Mouse (Mus musculus) liver, embryonic 14.5 days (tissue): Measurements from ENCODE around the gene Nit2. TPM values are rescaled to one million over a fixed set of nuclear protein-coding genes. Genes with fewer than 3 reads are reported as not detected.

ENCODE experiments used
- ATAC-seq: fragments of 200-750 bp; cut with Nextera tagmentation; 2 replicates; pipeline ENCODE4 v1.8.0; 2017; ENCODE audit warnings: moderate number of reproducible peaks, mild to moderate bottlenecking, moderate library complexity; ENCODE audit not compliant: insufficient read depth
- DNase-seq, 3 experiments: peaks; one replicate each; pipeline ENCODE4 v3.0.0-alpha.2; 2012 to 2013; ENCODE audit warnings: low read depth in 3 of 3, low spot score in 3 of 3
- H3K27ac ChIP-seq: fragments of 300-500 bp; sonication (generic); 2 replicates; pipeline ENCODE4 v1.5.1; 2014; ENCODE audit warnings: moderate library complexity, mild to moderate bottlenecking, control low read depth, inconsistent platforms
- H3K27me3 ChIP-seq: fragments of 300-500 bp; sonication (generic); 2 replicates; pipeline ENCODE4 v1.6.1; 2014; ENCODE audit warnings: mild to moderate bottlenecking, low read length, moderate library complexity; ENCODE audit not compliant: control insufficient read depth, insufficient read depth
- H3K36me3 ChIP-seq: fragments of 300-500 bp; sonication (generic); replicated peaks from 2 replicates; pipeline ENCODE4 v1.6.1; 2014; ENCODE audit warnings: low read depth; ENCODE audit not compliant: control insufficient read depth, insufficient read depth
- H3K4me1 ChIP-seq, 2 experiments: fragments of 200-500 bp in 1 of 2; fragments of 300-500 bp in 1 of 2; sonication (generic) in 1 of 2; replicated peaks; 2 replicates each; pipeline ENCODE4 v1.6.1; 2012 to 2014; ENCODE audit warnings: antibody characterized with exemption in 1 of 2, inconsistent platforms in 1 of 2, low read length in 1 of 2; ENCODE audit not compliant: control insufficient read depth in 2 of 2, insufficient read depth in 2 of 2
- H3K4me2 ChIP-seq: fragments of 300-500 bp; sonication (generic); 2 replicates; pipeline ENCODE4 v1.6.1; 2014; ENCODE audit warnings: low read depth, mild to moderate bottlenecking, control low read depth, moderate library complexity
- H3K4me3 ChIP-seq, 2 experiments: fragments of 200-500 bp in 1 of 2; fragments of 300-500 bp in 1 of 2; sonication (generic) in 1 of 2; 2 replicates each; pipeline ENCODE4 v1.5.1; 2012 to 2014; ENCODE audit warnings: low read depth in 2 of 2, low read length in 2 of 2, mild to moderate bottlenecking in 2 of 2, control low read depth in 1 of 2, inconsistent platforms in 1 of 2, moderate library complexity in 1 of 2; ENCODE audit not compliant: insufficient read depth in 1 of 2
- H3K9ac ChIP-seq: fragments of 300-500 bp; sonication (generic); replicated peaks from 2 replicates; pipeline ENCODE4 v1.6.1; 2014; ENCODE audit warnings: mild to moderate bottlenecking, control low read depth, moderate library complexity
- H3K9me3 ChIP-seq: fragments of 300-500 bp; sonication (generic); 2 replicates; pipeline ENCODE4 v1.6.1; 2016; ENCODE audit warnings: low read length, mixed read lengths; ENCODE audit not compliant: control insufficient read depth
- CTCF ChIP-seq: IDR thresholded peaks from 2 replicates; pipeline ENCODE4 v1.5.1; 2016; ENCODE audit warnings: antibody characterized with exemption, low read depth, control low read depth
- EP300 ChIP-seq: IDR thresholded peaks from 2 replicates; pipeline ENCODE4 v1.6.1; 2016; ENCODE audit warnings: antibody characterized with exemption, low read depth
- WGBS: fragments of 180-500 bp; shearing (Covaris S2); extraction: QIAGEN DNeasy Blood & Tissue Kit; methylation state at CpG from one replicate; pipeline ENCODE4 v1.1.7; 2014; ENCODE audit not compliant: insufficient replicate concordance; 5-methylcytosine and 5-hydroxymethylcytosine counted together
- polyA plus RNA-seq, 2 experiments: library from polyadenylated mRNA; depleted of rRNA in 1 of 2; stranded (reverse) in 1 of 2; unstranded in 1 of 2; fragments of >200 nt; fragmentation: Nextera tagmentation in 1 of 2; extraction: Ambion mirVana in 1 of 2; gene quantifications; 2 replicates each; pipeline versions ENCODE4 v1.2.1 to v1.2.3; 2012 to 2014

The Nit2 gene
- polyA plus RNA-seq, 2 experiments: 15.6 to 35.0 TPM

- 64% methylated on average over 5 of the region's 5 CpGs for WGBS
Observed at GRCm38 (mm10) chr16:57196590-57196989, 29.4 kb upstream of the Nit2 start.

DNA sequence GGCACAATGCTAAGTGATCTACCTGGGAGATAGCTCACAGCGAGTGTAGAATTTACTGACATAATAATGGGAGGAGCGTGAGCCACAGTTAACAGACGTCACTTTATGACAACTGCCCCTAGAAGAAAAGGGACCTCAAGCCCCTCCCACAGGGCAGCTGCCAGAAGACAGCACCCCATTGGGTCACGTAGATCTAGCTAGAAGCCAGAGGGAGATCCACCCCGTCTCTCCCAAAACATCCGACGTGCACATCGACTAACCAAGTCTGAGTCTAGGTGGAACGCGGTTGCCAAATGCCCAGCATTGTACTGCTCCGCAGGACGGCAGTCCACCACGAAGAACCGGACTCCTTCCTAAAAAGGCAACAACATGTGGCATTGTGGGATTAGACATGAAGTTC lies 24.1 kb upstream of the Nit2 start:
- ATAC-seq (no peak), DNase-seq (no peak)
- Histone ChIP-seq H3K9me3 (no peaks in the 10 kb centered on the region), H3K4me1 (peaks cover 0 to 2% of the 10 kb centered on the region in 2 experiments; a peak in 1 of 4 replicates), H3K4me3 (no peak overlapping the region), H3K36me3 (peaks cover 8% of the 10 kb centered on the region), H3K4me2 (no peak overlapping the region), H3K9ac (no peak overlapping the region), H3K27ac (no peak overlapping the region), H3K27me3 (no peaks in the 10 kb centered on the region)
- TF ChIP-seq EP300 (no peak), CTCF (no peak)
- WGBS: 86% methylated on average over 14 of the region's 14 CpGs

More at GRCm38 (mm10) chr16:57196590-57196989, 29.4 kb upstream of the Nit2 start:
- ATAC-seq (no peak), DNase-seq (no peak)
- H3K4me1 ChIP-seq: no peaks in the 10 kb centered on the region
- H3K4me2 ChIP-seq: no peak overlapping the region
- no peaks in the 10 kb centered on the region for H3K9me3 ChIP-seq
- no peak overlapping the region for H3K4me3 ChIP-seq
- no peak overlapping the region for H3K27ac ChIP-seq
- no peak overlapping the region for H3K9ac ChIP-seq
- peaks cover 5% of the 10 kb centered on the region; the same call in 1 of the 2 replicates for H3K36me3 ChIP-seq
- no peaks in the 10 kb centered on the region for H3K27me3 ChIP-seq
- no peak for TF ChIP-seq CTCF
- TF ChIP-seq EP300: no peak

DNA sequence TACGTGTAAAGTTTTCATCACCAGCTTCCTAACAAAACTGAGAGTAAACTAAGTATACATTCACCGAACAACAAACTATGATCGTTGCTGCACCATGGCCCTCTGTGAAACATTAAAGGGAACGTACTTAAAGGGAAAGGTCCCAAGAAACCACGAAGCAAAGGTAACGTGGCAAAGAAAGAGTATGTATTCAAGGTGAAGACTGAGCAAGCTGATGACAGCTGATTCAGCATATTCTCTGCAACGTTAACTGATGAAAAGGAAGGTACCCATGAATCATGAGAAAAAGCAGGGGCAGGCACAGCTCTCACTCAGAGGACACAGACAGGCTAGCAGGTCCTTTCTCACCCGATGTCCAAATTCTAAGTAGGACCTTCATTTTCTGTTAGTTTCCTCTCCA lies 23.2 kb upstream of the Nit2 start:
- WGBS: 72% methylated on average over 8 of the region's 8 CpGs
- Histone ChIP-seq H3K4me1 (peaks cover 0 to 2% of the 10 kb centered on the region in 2 experiments; a peak in 1 of 4 replicates), H3K36me3 (peaks cover 8% of the 10 kb centered on the region), H3K9me3 (no peaks in the 10 kb centered on the region), H3K4me3 (no peak overlapping the region), H3K9ac (no peak overlapping the region), H3K4me2 (no peak overlapping the region), H3K27me3 (no peaks in the 10 kb centered on the region), H3K27ac (no peak overlapping the region)
- TF ChIP-seq EP300: no peak
- TF ChIP-seq CTCF: no peak
- DNase-seq (no peak), ATAC-seq (no peak)

DNA sequence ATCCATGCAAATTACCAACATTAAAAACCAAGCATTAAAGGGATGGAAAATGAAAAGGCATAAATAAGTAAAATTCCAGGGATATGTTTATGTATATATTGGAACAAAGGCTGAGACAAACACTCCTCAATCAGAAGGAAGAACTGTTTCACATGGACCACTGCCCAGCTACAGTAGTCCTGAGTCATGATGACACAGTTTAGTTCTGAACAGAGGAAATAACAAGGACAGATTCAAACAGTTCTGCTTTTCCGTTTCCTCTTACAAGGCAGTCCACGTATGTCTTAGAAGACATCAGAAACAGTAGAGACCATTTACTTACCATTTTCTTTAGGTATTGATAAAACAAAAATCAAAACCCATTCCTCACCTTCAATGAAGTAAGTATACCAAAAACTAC lies 22.4 kb upstream of the Nit2 start:
- no peak overlapping the region for H3K27ac ChIP-seq
- H3K9ac ChIP-seq: no peak overlapping the region
- H3K4me1 ChIP-seq: peaks cover 0 to 2% of the 10 kb centered on the region in 2 experiments; a peak in 1 of 4 replicates

DNA sequence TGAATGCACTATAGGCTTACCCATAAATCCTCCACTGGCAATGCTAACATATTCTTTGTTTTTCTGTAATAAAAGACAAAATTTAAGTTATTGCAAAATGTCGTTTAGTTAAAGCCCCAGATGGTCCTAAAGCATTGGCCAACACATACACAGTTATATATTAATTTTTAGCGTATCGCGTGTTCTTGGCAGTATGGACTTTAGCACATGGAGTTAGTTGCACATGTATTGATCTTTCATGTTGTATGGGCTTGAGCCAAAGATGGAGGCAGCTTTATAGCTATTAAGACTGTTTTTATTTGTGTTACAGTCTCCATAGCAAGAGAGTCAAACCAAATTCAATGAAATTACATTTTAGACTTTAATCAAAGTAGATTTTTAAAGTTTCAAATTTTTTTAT lies 19.5 kb upstream of the Nit2 start:
- no peak for TF ChIP-seq CTCF
- TF ChIP-seq EP300: no peak
- Histone ChIP-seq H3K36me3 (peaks cover 3% of the 10 kb centered on the region), H3K9me3 (no peaks in the 10 kb centered on the region), H3K27me3 (no peaks in the 10 kb centered on the region), H3K9ac (no peak overlapping the region), H3K27ac (no peak overlapping the region), H3K4me1 (peaks cover 0 to 4% of the 10 kb centered on the region in 2 experiments; a peak in 1 of 4 replicates), H3K4me3 (no peak overlapping the region), H3K4me2 (no peak overlapping the region)
- WGBS: 89% methylated on average over 4 of the region's 4 CpGs
- ATAC-seq (no peak), DNase-seq (no peak)

More for the DNA sequence above, 22.4 kb upstream of the Nit2 start:
- Histone ChIP-seq H3K4me2 (no peak overlapping the region), H3K36me3 (peaks cover 8% of the 10 kb centered on the region), H3K4me3 (no peak overlapping the region), H3K27me3 (no peaks in the 10 kb centered on the region), H3K9me3 (no peaks in the 10 kb centered on the region)
- 33% methylated on average over 2 of the region's 2 CpGs for WGBS
- no peak for DNase-seq
- no peak for ATAC-seq
- TF ChIP-seq CTCF (no peak), EP300 (no peak)
